Mouse (Mus musculus): ENCODE measurements around the gene Pglyrp4. TPM values are rescaled to one million over a fixed set of nuclear protein-coding genes. Genes with fewer than 3 reads are reported as not detected.
"Not testable (repeated sequence)": the region's sequence is repeated elsewhere in the genome, so short reads cannot be mapped to it uniquely, and the experiment has no call there.

Pglyrp4 gene
- polyA plus RNA-seq, 1 experiment, result not detected

DNA sequence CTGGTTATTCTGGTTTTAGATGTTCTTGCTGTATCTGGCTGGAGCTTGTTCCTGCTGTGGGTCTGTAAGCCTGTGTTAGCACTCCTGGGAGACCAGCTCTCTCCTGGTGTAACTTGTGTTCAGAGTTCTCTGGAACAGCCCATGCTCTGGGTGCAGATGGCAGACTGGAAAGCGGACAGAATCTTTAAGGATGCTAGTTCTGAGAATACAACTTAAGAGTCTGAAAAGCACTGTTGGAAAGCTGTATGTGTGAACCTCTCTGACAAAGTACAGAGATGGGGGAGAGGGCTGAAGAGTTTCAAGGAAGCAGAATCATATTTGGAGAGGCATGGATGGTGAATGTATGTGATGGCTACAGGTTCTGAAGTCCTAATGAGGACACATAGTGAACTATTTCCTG, 23.0 kb downstream of the Pglyrp4 start:
- Histone ChIP-seq H3K4me3 (ENCODE audit: insufficient read depth, low read depth, low read length) (no peak overlapping the region), H3K27ac (ENCODE audit: insufficient read depth, low read depth, low read length) (no peak overlapping the region), H3K4me1 (ENCODE audit: control insufficient read depth, insufficient read depth, low read length) (no peaks in the 10 kb centered on the region)
- 84% methylated on average over 1 of the region's 1 CpGs for WGBS
- TF ChIP-seq POLR2A (IDR thresholded peaks at IDR 0.05; ENCODE audit: insufficient read depth, low read depth, low read length) (no peak), CTCF (IDR thresholded peaks at IDR 0.05; ENCODE audit: insufficient read depth, low read depth, low read length) (no peak)

DNA sequence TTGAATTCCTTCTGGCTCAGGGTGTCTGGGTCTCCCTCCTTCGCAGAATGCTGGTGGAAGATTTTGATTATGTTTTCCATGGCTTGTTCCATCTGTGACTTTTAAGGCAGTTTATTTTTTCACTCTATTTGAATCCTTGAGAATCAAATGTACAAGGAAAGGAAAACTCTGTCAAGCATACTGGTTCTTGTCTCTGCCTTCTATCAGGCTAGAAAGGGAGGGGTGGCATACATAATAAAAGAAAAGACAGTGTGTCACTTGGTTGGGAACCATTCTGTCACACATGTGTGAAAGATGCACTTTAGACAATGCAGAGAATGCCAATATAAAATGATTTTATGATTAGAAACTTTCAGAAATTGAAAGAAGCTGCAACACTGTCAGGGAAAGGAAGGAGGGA, 51.1 kb downstream of the Pglyrp4 start, which contains the start of gene Gm5849:
TSS of gene Gm5849 (minus strand) at position 101 of the 400 bp plus-strand sequence.
- WGBS, result 100% methylated on average over 1 of the region's 1 CpGs
- H3K27ac ChIP-seq (ENCODE audit: insufficient read depth, low read depth, low read length); H3K4me1 ChIP-seq (ENCODE audit: control insufficient read depth, insufficient read depth, low read length); H3K4me3 ChIP-seq (ENCODE audit: insufficient read depth, low read depth, low read length): not testable (repeated sequence)

Other genes starting within 250 kb of the Pglyrp4 start
- not detected in 2 replicates for gene Snapin, start 235.9 kb upstream of the Pglyrp4 start, polyA plus RNA-seq (2012; ENCODE audit: insufficient read depth, insufficient read length, low replicate concordance, missing spikeins)
- 401 TPM in 1 of 2 replicates, not detected in the other for gene Chtop, start 217.4 kb upstream of the Pglyrp4 start, polyA plus RNA-seq (2012; ENCODE audit: insufficient read depth, insufficient read length, low replicate concordance, missing spikeins)
- not detected in 2 replicates for gene S100a1, start 212.5 kb upstream of the Pglyrp4 start, polyA plus RNA-seq (2012; ENCODE audit: insufficient read depth, insufficient read length, low replicate concordance, missing spikeins)
- not detected in 2 replicates for gene S100a13, start 212.5 kb upstream of the Pglyrp4 start, polyA plus RNA-seq (2012; ENCODE audit: insufficient read depth, insufficient read length, low replicate concordance, missing spikeins)
- gene S100a14, start 200.1 kb upstream of the Pglyrp4 start, polyA plus RNA-seq (2012; ENCODE audit: insufficient read depth, insufficient read length, low replicate concordance, missing spikeins), result not detected in 2 replicates
- not detected in 2 replicates for gene S100a16, start 189.7 kb upstream of the Pglyrp4 start, polyA plus RNA-seq (2012; ENCODE audit: insufficient read depth, insufficient read length, low replicate concordance, missing spikeins)
- gene S100a3, start 166.3 kb upstream of the Pglyrp4 start, polyA plus RNA-seq (2012; ENCODE audit: insufficient read depth, insufficient read length, low replicate concordance, missing spikeins), result not detected in 2 replicates
- not detected in 2 replicates for gene S100a2, start 136.7 kb upstream of the Pglyrp4 start, polyA plus RNA-seq (2012; ENCODE audit: insufficient read depth, insufficient read length, low replicate concordance, missing spikeins)
- not detected in 2 replicates for gene Gm42674, start 125.0 kb upstream of the Pglyrp4 start, polyA plus RNA-seq (2012; ENCODE audit: insufficient read depth, insufficient read length, low replicate concordance, missing spikeins)
- gene S100a4, start 123.1 kb upstream of the Pglyrp4 start, polyA plus RNA-seq (2012; ENCODE audit: insufficient read depth, insufficient read length, low replicate concordance, missing spikeins), result not detected in 2 replicates
- gene S100a5, start 118.4 kb upstream of the Pglyrp4 start, polyA plus RNA-seq (2012; ENCODE audit: insufficient read depth, insufficient read length, low replicate concordance, missing spikeins), result not detected in 2 replicates
- gene S100a6, start 114.0 kb upstream of the Pglyrp4 start, polyA plus RNA-seq (2012; ENCODE audit: insufficient read depth, insufficient read length, low replicate concordance, missing spikeins), result not detected in 2 replicates
- gene S100a7a, start 72.9 kb upstream of the Pglyrp4 start, polyA plus RNA-seq (2012; ENCODE audit: insufficient read depth, insufficient read length, low replicate concordance, missing spikeins), result not detected in 2 replicates
- not detected in 2 replicates for gene S100a8, start 57.9 kb upstream of the Pglyrp4 start, polyA plus RNA-seq (2012; ENCODE audit: insufficient read depth, insufficient read length, low replicate concordance, missing spikeins)
- not detected in 2 replicates for gene S100a9, start 31.2 kb upstream of the Pglyrp4 start, polyA plus RNA-seq (2012; ENCODE audit: insufficient read depth, insufficient read length, low replicate concordance, missing spikeins)
- gene Gm5849, start 51.0 kb downstream of the Pglyrp4 start, polyA plus RNA-seq (2012; ENCODE audit: insufficient read depth, insufficient read length, low replicate concordance, missing spikeins), result not detected in 2 replicates